Mouse (Mus musculus): ENCODE data around the gene Tmem183a. TPM values are rescaled to one million over a fixed set of nuclear protein-coding genes. Genes with fewer than 3 reads are reported as not detected.

Tmem183a gene
- total RNA-seq, 1 experiment from 2014 or later: 50.9 TPM

DNA sequence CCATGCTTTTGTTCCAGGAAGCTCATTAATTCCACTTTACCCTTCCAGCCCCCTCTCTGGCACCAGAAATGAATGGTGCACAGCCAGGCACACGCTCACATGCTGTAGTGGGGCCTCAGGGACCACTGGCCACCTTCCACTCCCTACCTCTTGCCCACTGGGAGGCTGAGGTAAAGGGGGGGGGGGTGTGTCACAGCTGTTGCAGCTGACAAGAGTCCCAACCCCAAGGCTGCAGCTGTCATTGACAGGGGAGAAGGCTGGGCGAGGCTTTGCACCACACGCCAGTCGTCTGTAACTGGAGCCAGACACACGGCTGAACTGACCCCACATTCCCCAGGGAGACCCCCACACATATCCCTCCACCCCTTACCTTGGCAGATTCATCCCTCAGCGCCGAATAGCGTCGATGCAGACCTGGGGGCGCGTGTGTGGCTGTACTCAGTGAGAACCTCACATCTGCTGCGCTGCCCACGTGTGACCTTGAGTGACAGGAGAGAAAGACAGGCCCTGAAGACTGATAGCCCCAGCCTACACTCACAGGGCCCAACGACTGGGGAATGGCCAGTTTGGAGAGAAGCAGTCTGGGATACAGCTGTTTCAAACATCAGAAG is 41.0 kb downstream of the Tmem183a start:
- peak; percentile 28 for DNase-seq

DNA sequence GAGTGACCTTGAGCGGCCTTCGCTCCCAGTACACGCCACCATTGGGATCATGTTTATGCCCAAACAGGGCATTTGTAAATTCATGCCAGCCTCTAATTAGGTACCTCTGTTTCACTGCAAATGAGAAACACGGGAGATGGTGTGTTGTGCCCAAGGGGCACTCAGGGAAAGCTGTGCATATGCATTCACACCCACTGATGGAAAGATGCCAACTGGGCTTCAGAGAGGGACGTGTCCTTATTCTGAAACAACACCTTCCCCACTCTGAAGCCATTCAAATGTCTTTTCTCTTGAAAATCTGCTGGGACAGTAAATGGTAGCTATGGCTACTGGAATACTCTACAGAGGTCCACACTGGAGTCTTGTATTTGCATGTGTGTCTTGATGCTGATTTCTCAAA is 43.5 kb downstream of the Tmem183a start:
- no peak for DNase-seq

DNA sequence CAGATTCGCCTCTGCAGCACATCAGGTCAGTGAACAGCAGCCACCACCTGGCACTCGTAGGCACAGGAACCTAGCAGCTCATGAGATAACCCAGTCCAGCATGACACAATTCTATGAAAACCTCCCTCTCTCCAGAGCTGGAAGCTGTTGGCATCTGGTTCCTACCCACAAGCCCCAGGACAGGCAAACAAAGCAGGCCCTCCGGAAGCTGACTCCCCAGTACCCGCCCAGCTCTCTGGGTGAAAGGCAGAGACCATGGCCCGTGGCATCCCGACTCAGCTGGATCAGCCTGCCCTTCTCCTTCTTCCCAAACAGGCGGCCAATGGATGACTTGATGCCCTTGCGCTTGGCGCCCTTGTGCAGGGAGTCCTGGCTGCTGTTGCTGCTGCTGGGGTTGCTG is 45.4 kb downstream of the Tmem183a start:
- DNase-seq: no peak

DNA sequence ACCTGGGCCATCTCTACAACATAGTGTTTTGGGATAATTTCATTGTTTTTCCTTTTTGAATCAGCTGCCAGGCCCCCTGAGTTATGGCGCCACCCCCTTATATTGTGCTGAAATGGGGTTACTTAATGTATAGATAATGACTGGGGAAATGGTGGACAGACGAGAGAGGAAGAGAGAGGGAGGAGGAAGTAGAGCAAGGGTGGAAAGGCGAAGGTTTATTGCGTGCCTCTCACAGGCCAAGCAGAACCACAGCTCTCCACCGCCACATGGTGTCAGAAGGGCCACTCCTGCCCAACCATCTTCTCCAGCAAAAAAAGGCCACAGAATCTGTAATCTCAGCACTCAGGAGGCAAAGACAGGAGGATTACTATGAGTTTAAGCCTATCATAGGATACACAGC is 46.6 kb downstream of the Tmem183a start:
- DNase-seq: no peak

DNA sequence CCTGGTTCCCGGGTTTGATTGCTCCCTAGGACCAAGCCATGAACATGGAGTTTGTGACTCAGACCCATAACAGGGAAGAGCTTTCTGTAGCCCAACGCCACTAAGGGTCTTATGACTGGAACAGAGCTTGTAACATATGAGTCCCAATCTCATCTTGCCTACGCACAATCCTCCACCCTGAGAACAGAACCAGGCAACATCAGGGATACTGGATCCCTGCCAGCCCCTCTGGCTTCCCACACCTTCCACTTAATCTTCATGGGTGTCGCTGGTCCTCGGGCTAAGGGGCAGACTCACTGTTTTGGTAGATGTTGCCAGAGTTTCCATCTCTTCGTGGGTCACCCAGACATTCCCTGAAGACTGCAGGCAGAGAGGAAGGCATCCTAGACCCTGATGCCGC is 50.0 kb downstream of the Tmem183a start:
- DNase-seq: no peak

DNA sequence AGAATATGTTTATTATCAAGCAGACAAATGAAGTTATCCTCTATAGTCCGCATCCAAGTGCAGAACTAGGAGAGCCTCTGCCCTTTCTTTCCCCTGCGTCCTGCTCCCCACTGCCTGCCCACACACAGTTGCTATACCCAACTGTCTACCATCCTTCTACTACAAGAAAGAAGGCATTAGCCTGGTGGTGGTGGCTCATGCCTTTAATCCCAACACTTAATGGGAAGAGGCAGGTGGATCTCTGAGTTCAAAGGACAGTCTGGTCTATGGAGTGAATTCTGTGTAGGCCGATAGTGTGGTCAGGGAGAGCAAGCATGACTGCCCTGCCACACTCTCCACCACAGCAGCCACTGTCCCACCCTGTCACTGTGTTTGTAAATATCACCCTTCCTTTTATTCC is 51.0 kb downstream of the Tmem183a start:
- DNase-seq: no peak

DNA sequence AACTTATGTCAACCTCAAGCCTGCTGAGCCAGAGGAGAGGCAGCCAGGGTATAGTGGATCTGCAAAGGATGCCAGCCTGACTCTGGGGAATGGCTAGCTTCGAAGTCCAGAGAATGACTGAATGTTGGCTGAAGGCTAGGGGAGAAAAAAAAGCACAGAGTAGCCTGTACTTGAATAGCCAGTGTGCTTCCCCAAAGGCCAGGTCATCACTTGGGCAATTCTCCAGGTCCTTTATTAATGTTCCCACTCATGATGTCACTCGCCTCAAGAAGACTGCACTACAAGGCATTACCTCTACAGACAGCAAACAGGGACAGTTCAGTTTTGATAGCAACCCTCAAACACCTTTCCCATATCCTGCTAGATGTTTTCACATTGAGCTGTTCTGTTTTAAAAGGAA is 51.5 kb downstream of the Tmem183a start:
- no peak for DNase-seq

DNA sequence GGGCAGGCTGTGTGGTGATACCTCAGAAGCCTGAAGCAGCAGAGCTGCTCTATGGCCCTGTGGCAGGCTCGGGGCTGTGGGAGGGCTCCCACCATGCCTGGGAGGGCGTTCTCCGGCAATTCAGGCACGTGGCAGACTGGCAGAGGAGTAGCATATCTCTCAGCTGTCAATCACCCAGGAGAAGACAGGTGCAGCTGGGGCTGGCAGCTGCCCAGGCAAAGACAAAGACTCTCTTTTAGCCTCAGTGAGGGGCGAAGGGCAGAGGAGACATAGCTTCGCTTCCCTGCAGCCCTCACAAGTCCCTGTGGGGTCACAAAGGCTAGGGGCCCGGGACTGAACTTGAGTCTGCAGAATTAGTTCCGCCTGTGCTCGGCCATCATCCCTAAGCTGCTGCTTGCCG is 54.4 kb downstream of the Tmem183a start:
- DNase-seq: no peak

DNA sequence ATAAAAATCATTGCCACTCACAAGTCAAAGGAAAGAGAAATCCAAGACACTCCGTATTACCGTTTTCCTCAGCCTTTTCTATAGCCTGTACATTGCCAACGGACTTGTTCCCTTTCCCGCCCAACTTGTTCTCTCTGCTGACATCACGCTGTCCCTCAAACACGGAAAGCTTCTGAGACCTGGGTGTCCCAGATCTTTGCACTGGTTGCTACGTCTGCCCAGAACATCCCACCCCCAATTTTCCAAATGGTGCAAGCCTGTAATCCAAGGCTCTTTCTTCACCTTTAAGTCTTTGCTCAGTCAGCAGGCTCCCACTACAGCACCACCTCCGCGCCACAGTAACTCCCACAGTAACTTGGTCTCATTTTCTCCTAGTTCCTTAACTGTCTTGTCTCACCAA is 56.8 kb downstream of the Tmem183a start:
- DNase-seq: no peak

DNA sequence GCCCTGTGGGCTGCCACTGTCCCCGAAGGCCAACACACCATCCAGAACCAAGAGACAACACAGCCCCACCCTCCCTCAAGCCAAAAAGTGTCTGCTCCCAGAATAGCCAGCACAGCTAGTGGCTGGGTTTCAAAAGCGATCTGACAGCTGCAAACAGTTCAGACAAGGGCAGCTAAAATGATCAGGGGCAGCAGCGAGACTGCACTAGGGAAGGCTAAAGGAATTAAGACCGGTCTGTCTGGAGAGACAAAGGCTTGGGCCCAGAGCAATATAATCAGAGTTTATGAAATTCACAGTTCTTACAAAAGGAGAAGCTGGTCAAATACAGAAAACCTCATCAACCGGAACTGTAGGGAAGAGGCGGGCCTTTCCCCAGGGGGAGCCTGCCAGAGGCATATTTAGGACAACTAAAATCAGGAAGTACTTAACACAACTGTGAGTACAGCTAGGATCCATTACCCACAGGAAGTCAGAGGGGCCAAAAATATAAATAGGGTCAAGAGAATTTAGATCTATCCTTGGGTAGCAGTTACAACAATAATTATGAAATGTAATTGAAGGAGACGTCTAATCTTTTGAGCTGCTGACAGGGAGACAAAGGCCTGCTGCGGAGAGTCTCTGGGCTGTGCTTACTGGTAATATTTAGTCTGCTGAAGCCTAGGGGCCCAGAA is 59.1 kb downstream of the Tmem183a start:
- peak; percentile 58 for DNase-seq

DNA sequence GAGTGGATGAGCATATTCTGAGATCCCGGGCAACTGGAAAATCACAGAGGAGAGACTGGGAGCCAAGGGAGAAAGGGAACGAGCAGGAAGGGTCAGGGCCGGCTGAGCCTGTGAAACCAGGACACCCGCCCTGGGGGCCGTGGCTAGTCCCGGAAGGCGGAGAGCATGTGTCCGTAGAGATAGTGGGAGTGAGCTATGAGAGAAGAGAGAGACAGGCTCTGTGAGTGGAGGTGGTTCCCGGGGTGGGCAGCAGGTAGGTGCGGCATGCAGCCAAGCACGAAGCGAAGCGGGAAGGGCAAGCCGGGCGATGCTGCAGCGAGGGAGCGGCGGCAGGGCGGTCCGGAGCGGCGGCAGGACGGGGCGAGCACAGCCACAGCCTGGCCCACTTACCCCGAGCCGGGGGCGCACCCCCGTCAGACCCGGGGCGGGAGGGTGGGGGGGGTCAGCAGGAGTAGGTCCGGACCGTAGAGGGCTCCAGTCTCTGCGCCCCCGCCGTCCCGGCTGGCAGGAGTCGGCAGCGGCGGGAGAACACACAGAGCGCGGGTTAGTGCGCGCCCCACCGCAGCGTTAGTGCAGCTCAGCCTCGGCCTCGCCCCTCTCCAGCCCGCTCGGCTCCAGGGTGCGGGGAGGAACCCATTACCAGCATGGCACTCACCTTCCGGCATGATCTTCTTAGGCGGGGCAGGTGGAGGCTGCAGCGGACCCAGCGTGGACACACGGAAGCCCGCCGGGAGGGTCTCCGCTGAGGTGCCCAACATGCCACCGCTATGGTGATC is 63.0 kb downstream of the Tmem183a start:
- peak; percentile 61 for DNase-seq

DNA sequence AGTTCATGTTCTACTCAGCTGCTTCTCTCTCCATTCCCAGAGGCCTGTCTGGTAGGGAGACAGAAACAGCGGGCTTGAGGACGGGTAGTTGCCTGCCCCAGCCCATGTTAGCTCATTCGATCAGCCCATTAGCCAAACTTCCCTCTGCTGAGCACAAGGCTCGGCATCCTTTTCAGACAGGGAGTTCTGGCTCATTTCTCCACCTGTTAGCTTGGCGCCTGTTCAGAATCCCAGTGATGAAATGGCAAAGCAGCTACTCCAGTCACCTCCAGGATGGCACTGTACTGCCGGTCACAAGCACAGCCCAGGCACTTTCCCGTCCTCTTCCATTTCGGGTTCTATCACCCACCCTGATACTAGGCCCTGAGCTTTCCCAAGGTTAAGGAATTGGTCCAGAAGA is 64.5 kb downstream of the Tmem183a start:
- no peak for DNase-seq

Other genes starting within 250 kb of the Tmem183a start
- gene Chil1, start 179.8 kb downstream of the Tmem183a start, total RNA-seq (2021): 1.1 and 1.2 TPM in 2 replicates
- not detected in 2 replicates for gene Mybph, start 168.5 kb downstream of the Tmem183a start, total RNA-seq (2021)
- gene Adora1, start 126.5 kb downstream of the Tmem183a start, total RNA-seq (2021): 78.9 and 91.9 TPM in 2 replicates
- not detected in 2 replicates for gene Myog, start 72.0 kb downstream of the Tmem183a start, total RNA-seq (2021)
- gene Ppfia4, start 29.1 kb downstream of the Tmem183a start, total RNA-seq (2021): 0.67 and 1.6 TPM in 2 replicates
- gene 4933406M09Rik, start 24.0 kb upstream of the Tmem183a start, total RNA-seq (2021): not detected in 2 replicates
- 27.4 and 28.0 TPM in 2 replicates for gene Cyb5r1, start 43.6 kb upstream of the Tmem183a start, total RNA-seq (2021)
- 119 and 126 TPM in 2 replicates for gene Adipor1, start 53.4 kb upstream of the Tmem183a start, total RNA-seq (2021)
- 18.6 and 19.5 TPM in 2 replicates for gene Klhl12, start 93.6 kb upstream of the Tmem183a start, total RNA-seq (2021)
- gene Rabif, start 132.7 kb upstream of the Tmem183a start, total RNA-seq (2021): 26.4 and 29.9 TPM in 2 replicates
- not detected in 2 replicates for gene Mgat4e, start 187.7 kb upstream of the Tmem183a start, total RNA-seq (2021)
- gene Kdm5b, start 198.2 kb upstream of the Tmem183a start, total RNA-seq (2021): 42.0 and 44.0 TPM in 2 replicates